Mouse (Mus musculus): ENCODE measurements around the gene Jun.

GRCm38 (mm10) chr4:95076279-95076678 is 24.3 kb upstream of the Jun start:
- TF ChIP-seq EP300 (IDR thresholded peaks at IDR 0.05; ENCODE audit: low read depth) (no peak), CTCF (IDR thresholded peaks at IDR 0.05; ENCODE audit: low read depth) (no peak)
